Mouse (Mus musculus): Measurements from ENCODE around the gene Csrp1. TPM values are rescaled to one million over a fixed set of nuclear protein-coding genes. Genes with fewer than 3 reads are reported as not detected.
A peak's percentile ranks its signal among the peaks of the same experiment; 100 is the strongest.

Gene Csrp1
- polyA plus RNA-seq, 1 experiment, result 219 TPM

DNA sequence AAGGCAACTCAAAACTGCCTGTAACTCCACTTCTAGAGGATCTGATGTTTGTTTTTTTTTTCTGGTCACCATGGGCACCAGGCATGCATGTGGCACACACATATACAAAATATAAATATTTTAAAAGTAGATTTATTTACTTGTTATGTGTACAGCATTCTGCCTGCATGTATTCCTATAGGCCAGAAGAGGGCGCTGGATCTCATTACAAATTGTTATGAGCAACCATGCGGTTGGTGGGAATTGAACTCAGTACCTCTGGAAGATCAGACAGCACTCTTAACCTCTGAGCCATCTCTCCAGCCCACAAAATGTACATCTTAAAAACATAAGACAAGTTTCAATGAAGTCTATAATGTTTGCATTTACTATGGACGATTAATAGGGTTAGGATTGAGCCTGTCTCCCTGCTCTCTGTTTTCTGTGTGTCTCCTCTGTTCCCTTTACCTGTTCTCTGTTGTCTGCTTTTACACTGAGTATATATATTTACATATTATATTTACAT lies 15.5 kb upstream of the Csrp1 start:
- H3K27me3 ChIP-seq (ENCODE audit: control insufficient read depth, insufficient read depth, insufficient read length), result no peaks in the 10 kb centered on the region

DNA sequence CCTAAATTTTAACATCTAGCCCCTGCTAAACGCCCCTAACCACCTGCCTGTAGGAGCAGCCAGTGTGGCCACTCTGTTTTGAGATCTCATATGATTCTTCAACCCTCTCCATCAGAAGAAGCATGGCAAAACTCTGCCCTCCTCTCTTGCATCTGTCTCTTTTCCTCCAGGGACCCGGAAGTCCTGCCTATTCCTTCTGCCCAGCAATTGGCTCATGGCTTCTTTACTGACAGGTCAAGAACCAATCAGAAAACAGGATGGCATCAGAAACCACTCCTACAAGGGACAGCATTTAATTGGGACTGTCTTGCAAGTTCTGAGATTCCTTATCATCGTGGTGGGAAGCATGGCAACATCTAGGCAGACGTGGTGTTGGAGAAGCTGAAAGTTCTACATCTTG lies 11.5 kb upstream of the Csrp1 start:
- Histone ChIP-seq H3K4me2 (ENCODE audit: low read depth) (no peak overlapping the region), H3K4me3 (no peak overlapping the region), H3K79me2 (ENCODE audit: control insufficient read depth, insufficient read depth) (no peaks in the 10 kb centered on the region), H3K36me3 (ENCODE audit: control insufficient read depth, insufficient read depth) (no peaks in the 10 kb centered on the region), H3K27me3 (ENCODE audit: control insufficient read depth, insufficient read depth, insufficient read length) (no peaks in the 10 kb centered on the region), H3ac (ENCODE audit: control insufficient read depth, insufficient read length) (no peak overlapping the region)
- TF ChIP-seq REST (IDR thresholded peaks at IDR 0.05; ENCODE audit: insufficient read depth, insufficient read length) (no peak), POLR2A (IDR thresholded peaks at IDR 0.05; ENCODE audit: insufficient read length, low read depth) (no peak), E2F4 (IDR thresholded peaks at IDR 0.05; ENCODE audit: insufficient read depth) (no peak), TCF12 (IDR thresholded peaks at IDR 0.05; ENCODE audit: insufficient read depth, poor library complexity, severe bottlenecking) (no peak), SRF (IDR thresholded peaks at IDR 0.05; ENCODE audit: control insufficient read depth, insufficient read length, low read depth) (no peak), MYOG (IDR thresholded peaks at IDR 0.05; ENCODE audit: control insufficient read depth in 1 of 3, insufficient read depth in 1 of 3, insufficient read length in 2 of 3, low read depth in 2 of 3) (no peak), CEBPB (IDR thresholded peaks at IDR 0.05; ENCODE audit: insufficient read depth, poor library complexity, severe bottlenecking) (no peak), POLR2AphosphoS2 (IDR thresholded peaks at IDR 0.05; ENCODE audit: insufficient read length, low read depth) (no peak)

More for the DNA sequence above, 15.5 kb upstream of the Csrp1 start:
- Histone ChIP-seq H3ac (ENCODE audit: control insufficient read depth, insufficient read length) (no peak overlapping the region), H3K4me3 (no peak overlapping the region), H3K79me2 (ENCODE audit: control insufficient read depth, insufficient read depth) (no peaks in the 10 kb centered on the region), H3K4me2 (ENCODE audit: low read depth) (no peak overlapping the region), H3K36me3 (ENCODE audit: control insufficient read depth, insufficient read depth) (no peaks in the 10 kb centered on the region)
- TF ChIP-seq REST (IDR thresholded peaks at IDR 0.05; ENCODE audit: insufficient read depth, insufficient read length), result no peak
- TF ChIP-seq MYOG (IDR thresholded peaks at IDR 0.05; ENCODE audit: control insufficient read depth in 1 of 3, insufficient read depth in 1 of 3, insufficient read length in 2 of 3, low read depth in 2 of 3), result no peak
- TF ChIP-seq CEBPB (IDR thresholded peaks at IDR 0.05; ENCODE audit: insufficient read depth, poor library complexity, severe bottlenecking), result no peak
- TF ChIP-seq MAX (IDR thresholded peaks at IDR 0.05; ENCODE audit: low read depth), result no peak

DNA sequence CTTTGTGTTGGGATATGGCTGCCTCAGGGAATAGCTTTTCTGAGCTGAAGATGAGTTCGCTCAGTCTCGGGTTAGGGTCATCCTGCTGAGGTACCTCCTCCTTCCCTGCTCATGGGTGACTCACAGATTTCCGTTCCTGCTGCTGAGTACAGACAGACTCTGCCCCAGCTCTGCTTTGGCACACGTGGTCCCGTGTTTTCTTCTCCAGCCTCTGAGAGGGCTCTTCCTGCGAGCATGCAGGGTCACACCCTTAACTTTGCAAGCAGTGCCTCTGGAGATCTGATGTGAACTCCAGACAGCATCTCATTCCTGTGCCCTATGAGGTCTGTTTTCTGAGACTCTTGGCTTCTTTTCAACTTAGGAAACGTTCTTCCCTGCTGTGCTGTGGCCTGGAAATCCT lies 8.7 kb upstream of the Csrp1 start:
- Histone ChIP-seq H3K79me2 (ENCODE audit: control insufficient read depth, insufficient read depth) (no peaks in the 10 kb centered on the region), H3ac (ENCODE audit: control insufficient read depth, insufficient read length) (no peak overlapping the region), H3K36me3 (ENCODE audit: control insufficient read depth, insufficient read depth) (no peaks in the 10 kb centered on the region), H3K4me3 (no peak overlapping the region), H3K27me3 (ENCODE audit: control insufficient read depth, insufficient read depth, insufficient read length) (no peaks in the 10 kb centered on the region), H3K4me2 (ENCODE audit: low read depth) (peak overlapping the region; percentile 7)
- no peak for TF ChIP-seq REST (IDR thresholded peaks at IDR 0.05; ENCODE audit: insufficient read depth, insufficient read length)
- TF ChIP-seq USF1 (IDR thresholded peaks at IDR 0.05; ENCODE audit: low read depth), result peak; percentile 36

DNA sequence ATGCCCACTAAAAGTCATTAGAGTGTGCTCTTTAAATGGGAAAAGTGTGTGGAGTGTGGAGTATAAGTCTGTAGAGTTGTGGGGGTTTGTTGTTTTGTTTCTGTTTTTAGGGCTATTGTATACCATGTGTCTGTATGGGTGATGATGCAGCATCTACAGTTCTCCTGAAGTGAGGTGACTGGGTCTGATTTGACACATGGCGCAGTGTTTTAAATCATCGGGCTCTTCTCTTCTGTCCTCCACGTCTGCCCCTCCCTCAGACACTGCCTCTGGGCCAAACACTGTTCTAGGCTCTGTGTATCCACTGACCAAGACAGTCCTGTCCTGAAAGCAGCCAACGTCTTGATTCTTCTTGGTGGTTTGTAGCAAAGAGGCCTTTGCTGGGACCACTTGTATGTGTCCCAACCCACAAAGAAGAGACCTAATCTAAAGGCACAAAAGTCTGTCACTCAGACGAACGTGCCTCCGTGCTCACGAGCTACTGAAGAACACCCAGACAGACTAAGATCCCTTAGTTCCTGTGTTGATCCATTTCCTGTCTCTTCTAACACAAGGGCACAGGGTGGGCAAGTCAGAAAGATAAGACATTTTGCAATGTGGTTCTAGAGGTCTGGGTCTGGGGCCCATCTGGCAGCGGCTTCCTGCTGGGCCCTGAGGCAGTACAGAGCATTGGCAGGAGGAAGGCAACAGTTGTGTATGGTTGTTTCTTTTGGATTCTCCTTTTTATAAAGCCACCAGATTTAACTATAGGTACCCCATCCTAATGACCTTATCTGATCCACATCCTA lies 5.6 kb upstream of the Csrp1 start:
- no peak overlapping the region for H3K4me2 ChIP-seq (ENCODE audit: low read depth)
- no peaks in the 10 kb centered on the region for H3K36me3 ChIP-seq (ENCODE audit: control insufficient read depth, insufficient read depth)
- no peaks in the 10 kb centered on the region for H3K27me3 ChIP-seq (ENCODE audit: control insufficient read depth, insufficient read depth, insufficient read length)
- no peaks in the 10 kb centered on the region for H3K79me2 ChIP-seq (ENCODE audit: control insufficient read depth, insufficient read depth)
- H3K4me3 ChIP-seq, result no peak overlapping the region
- no peak overlapping the region for H3ac ChIP-seq (ENCODE audit: control insufficient read depth, insufficient read length)
- TF ChIP-seq CEBPB (IDR thresholded peaks at IDR 0.05; ENCODE audit: insufficient read depth, poor library complexity, severe bottlenecking) (no peak), POLR2A (IDR thresholded peaks at IDR 0.05; ENCODE audit: insufficient read length, low read depth) (no peak), TCF12 (IDR thresholded peaks at IDR 0.05; ENCODE audit: insufficient read depth, poor library complexity, severe bottlenecking) (no peak), MYOD1 (IDR thresholded peaks at IDR 0.05; ENCODE audit: control insufficient read depth in 1 of 3, insufficient read length in 2 of 3, low read depth in 2 of 3) (no peak), REST (IDR thresholded peaks at IDR 0.05; ENCODE audit: insufficient read depth, insufficient read length) (no peak), TCF3 (IDR thresholded peaks at IDR 0.05; ENCODE audit: insufficient read length, low read depth) (no peak), POLR2AphosphoS2 (IDR thresholded peaks at IDR 0.05; ENCODE audit: insufficient read length, low read depth) (no peak), USF1 (IDR thresholded peaks at IDR 0.05; ENCODE audit: low read depth) (no peak), MYOG (IDR thresholded peaks at IDR 0.05; ENCODE audit: control insufficient read depth in 1 of 3, insufficient read depth in 1 of 3, insufficient read length in 2 of 3, low read depth in 2 of 3) (no peak), SRF (IDR thresholded peaks at IDR 0.05; ENCODE audit: control insufficient read depth, insufficient read length, low read depth) (no peak), MAX (IDR thresholded peaks at IDR 0.05; ENCODE audit: low read depth) (no peak), E2F4 (IDR thresholded peaks at IDR 0.05; ENCODE audit: insufficient read depth) (no peak)

DNA sequence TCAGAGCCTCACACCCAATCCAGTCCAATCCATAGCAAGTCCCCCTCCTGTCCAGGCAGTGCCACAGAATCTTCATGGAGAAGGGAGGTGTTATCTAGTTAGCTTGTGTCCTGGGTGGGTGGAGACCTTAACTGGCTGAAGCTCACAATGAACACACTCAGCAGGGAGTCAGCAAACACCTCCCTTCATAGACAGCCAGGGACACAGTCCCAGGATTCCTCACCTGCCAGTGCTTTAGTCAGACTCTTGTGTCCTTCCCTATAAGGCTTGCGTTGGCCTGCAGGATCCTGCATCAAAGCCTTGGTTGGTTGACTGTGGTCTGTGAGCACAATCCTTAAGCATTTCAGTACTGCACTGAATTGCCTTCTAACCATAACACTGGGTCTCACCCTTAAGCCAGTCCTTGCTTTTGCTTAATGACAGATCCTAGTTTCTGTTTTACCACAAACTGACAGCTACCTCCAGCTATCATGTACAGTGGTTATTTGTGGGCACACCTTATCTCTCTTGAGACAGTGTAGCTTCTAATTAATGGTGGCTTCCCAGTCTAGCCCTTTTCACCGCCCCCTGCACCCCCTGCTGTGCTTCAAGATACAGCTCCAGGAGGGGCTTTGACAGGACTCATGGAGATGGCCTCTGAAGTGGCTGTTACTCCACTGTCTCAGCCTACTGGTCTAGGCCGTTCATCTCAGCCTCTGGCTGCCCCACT lies 4.8 kb upstream of the Csrp1 start:
- Histone ChIP-seq H3ac (ENCODE audit: control insufficient read depth, insufficient read length) (no peak overlapping the region), H3K79me2 (ENCODE audit: control insufficient read depth, insufficient read depth) (no peaks in the 10 kb centered on the region), H3K36me3 (ENCODE audit: control insufficient read depth, insufficient read depth) (no peaks in the 10 kb centered on the region), H3K4me3 (no peak overlapping the region), H3K27me3 (ENCODE audit: control insufficient read depth, insufficient read depth, insufficient read length) (no peaks in the 10 kb centered on the region), H3K4me2 (ENCODE audit: low read depth) (no peak overlapping the region)
- no peak for TF ChIP-seq E2F4 (IDR thresholded peaks at IDR 0.05; ENCODE audit: insufficient read depth)
- TF ChIP-seq POLR2AphosphoS2 (IDR thresholded peaks at IDR 0.05; ENCODE audit: insufficient read length, low read depth), result no peak
- TF ChIP-seq CEBPB (IDR thresholded peaks at IDR 0.05; ENCODE audit: insufficient read depth, poor library complexity, severe bottlenecking), result no peak
- TF ChIP-seq TCF3 (IDR thresholded peaks at IDR 0.05; ENCODE audit: insufficient read length, low read depth), result no peak
- no peak for TF ChIP-seq POLR2A (IDR thresholded peaks at IDR 0.05; ENCODE audit: insufficient read length, low read depth)
- TF ChIP-seq SRF (IDR thresholded peaks at IDR 0.05; ENCODE audit: control insufficient read depth, insufficient read length, low read depth), result no peak
- no peak for TF ChIP-seq MYOG (IDR thresholded peaks at IDR 0.05; ENCODE audit: control insufficient read depth in 1 of 3, insufficient read depth in 1 of 3, insufficient read length in 2 of 3, low read depth in 2 of 3)
- TF ChIP-seq USF1 (IDR thresholded peaks at IDR 0.05; ENCODE audit: low read depth), result no peak
- TF ChIP-seq MAX (IDR thresholded peaks at IDR 0.05; ENCODE audit: low read depth), result no peak
- TF ChIP-seq MYOD1 (IDR thresholded peaks at IDR 0.05; ENCODE audit: control insufficient read depth in 1 of 3, insufficient read length in 2 of 3, low read depth in 2 of 3), result no peak
- TF ChIP-seq REST (IDR thresholded peaks at IDR 0.05; ENCODE audit: insufficient read depth, insufficient read length), result no peak
- TF ChIP-seq TCF12 (IDR thresholded peaks at IDR 0.05; ENCODE audit: insufficient read depth, poor library complexity, severe bottlenecking), result no peak
